Mouse (Mus musculus) midbrain, embryonic 15.5 days (tissue): ENCODE measurements at regions not wholly inside any gene's neighbourhood (a gene's known extent, or its start where the extent isn't known, plus 50 kb on each side); places are given as distances from the start of the nearest gene placed in this dataset.

Experiments used
- ATAC-seq: fragments of 200-750 bp; cut with Nextera tagmentation; replicated peaks from 2 replicates; pipeline ENCODE4 v1.8.0; 2017; ENCODE audit warnings: moderate TSS enrichment
- H3K27ac ChIP-seq: fragments of 300-500 bp; sonication (generic); 2 replicates; pipeline ENCODE4 v1.5.1; 2015; ENCODE audit warnings: mild to moderate bottlenecking, inconsistent platforms
- H3K27me3 ChIP-seq: fragments of 300-500 bp; sonication (generic); replicated peaks from 2 replicates; pipeline ENCODE4 v1.6.1; 2015; ENCODE audit warnings: inconsistent platforms
- H3K36me3 ChIP-seq: fragments of 300-500 bp; sonication (generic); replicated peaks from 2 replicates; pipeline ENCODE4 v1.6.1; 2015; ENCODE audit warnings: inconsistent platforms
- H3K4me1 ChIP-seq: fragments of 300-500 bp; sonication (generic); 2 replicates; pipeline ENCODE4 v1.6.1; 2015; ENCODE audit warnings: inconsistent platforms
- H3K4me2 ChIP-seq: fragments of 300-500 bp; sonication (generic); 2 replicates; pipeline ENCODE4 v1.6.1; 2015; ENCODE audit warnings: inconsistent platforms, mild to moderate bottlenecking, moderate library complexity
- H3K4me3 ChIP-seq: fragments of 300-500 bp; sonication (generic); 2 replicates; pipeline ENCODE4 v1.5.1; 2015; ENCODE audit warnings: mild to moderate bottlenecking, inconsistent platforms
- H3K9ac ChIP-seq: fragments of 300-500 bp; sonication (generic); 2 replicates; pipeline ENCODE4 v1.6.1; 2015; ENCODE audit warnings: mild to moderate bottlenecking, inconsistent platforms
- H3K9me3 ChIP-seq: fragments of 300-500 bp; sonication (generic); 2 replicates; pipeline ENCODE4 v1.6.1; 2016; ENCODE audit warnings: inconsistent platforms
- WGBS: fragments of 180-500 bp; shearing (Covaris S2); methylation state at CpG from one replicate; pipeline ENCODE4 v1.1.7; 2015; ENCODE audit warnings: mixed read lengths; 5-methylcytosine and 5-hydroxymethylcytosine counted together

DNA sequence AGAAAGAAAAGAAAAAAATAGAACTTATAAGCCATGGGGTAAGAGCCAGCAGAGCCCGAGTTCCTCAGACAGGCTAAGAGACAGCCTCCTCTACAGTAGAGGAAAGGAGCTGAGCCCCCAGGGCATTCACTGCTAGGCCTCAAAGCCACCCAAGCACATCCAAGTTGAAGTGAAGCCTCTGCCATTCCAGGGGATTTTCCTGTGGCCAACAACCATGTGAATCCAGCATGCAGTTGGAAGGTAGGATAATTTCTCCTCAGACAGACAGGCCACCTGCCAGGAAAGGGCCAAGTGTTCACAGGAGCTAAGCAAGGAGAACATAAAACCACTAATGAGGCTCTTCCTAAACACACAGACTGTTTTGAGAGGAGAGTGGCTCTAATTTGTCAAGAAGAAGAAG lies 199.6 kb upstream of the Cdyl start:
- Histone ChIP-seq H3K4me2 (no peak overlapping the region), H3K9me3 (no peaks in the 10 kb centered on the region), H3K9ac (no peak overlapping the region), H3K4me3 (no peak overlapping the region), H3K36me3 (no peaks in the 10 kb centered on the region), H3K4me1 (no peaks in the 10 kb centered on the region), H3K27ac (no peak overlapping the region), H3K27me3 (no peaks in the 10 kb centered on the region)
- WGBS = 81% methylated on average over 1 of the region's 1 CpGs
- no peak for ATAC-seq

- Histone ChIP-seq H3K4me1 (no peaks in the 10 kb centered on the region), H3K27me3 (no peaks in the 10 kb centered on the region), H3K4me2 (no peak overlapping the region), H3K9ac (no peak overlapping the region), H3K27ac (no peak overlapping the region), H3K9me3 (no peaks in the 10 kb centered on the region), H3K36me3 (no peaks in the 10 kb centered on the region), H3K4me3 (no peak overlapping the region)
- no peak for ATAC-seq
- 94% methylated on average over 1 of the region's 1 CpGs for WGBS
These were observed 196.4 kb upstream of the Cdyl start for GRCm38 (mm10) chr13:35463231-35463630.

DNA sequence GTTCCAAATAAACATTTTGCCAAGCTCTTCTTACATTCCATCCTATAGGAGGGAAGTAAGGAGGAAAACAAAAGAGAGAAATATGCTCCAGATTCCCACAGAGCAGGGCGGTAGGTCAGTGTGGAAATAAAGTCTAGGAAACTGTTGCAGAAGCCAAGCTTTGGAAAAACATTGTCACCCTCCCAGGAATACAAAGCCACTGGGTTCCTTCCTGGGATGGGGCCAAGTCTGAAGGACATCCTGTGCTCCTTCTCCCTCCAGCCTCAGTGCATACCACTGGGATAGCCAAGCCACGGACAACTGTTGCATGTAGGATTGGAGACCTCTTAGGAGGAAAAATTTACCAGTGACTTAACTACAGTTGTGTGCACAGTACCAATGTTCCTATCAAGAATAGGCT lies 195.8 kb upstream of the Cdyl start:
- ATAC-seq = no peak
- Histone ChIP-seq H3K27me3 (no peaks in the 10 kb centered on the region), H3K9ac (no peak overlapping the region), H3K4me2 (no peak overlapping the region), H3K9me3 (no peaks in the 10 kb centered on the region), H3K4me3 (no peak overlapping the region), H3K4me1 (no peaks in the 10 kb centered on the region), H3K36me3 (no peaks in the 10 kb centered on the region), H3K27ac (no peak overlapping the region)
- WGBS = 80% methylated on average over 2 of the region's 2 CpGs

DNA sequence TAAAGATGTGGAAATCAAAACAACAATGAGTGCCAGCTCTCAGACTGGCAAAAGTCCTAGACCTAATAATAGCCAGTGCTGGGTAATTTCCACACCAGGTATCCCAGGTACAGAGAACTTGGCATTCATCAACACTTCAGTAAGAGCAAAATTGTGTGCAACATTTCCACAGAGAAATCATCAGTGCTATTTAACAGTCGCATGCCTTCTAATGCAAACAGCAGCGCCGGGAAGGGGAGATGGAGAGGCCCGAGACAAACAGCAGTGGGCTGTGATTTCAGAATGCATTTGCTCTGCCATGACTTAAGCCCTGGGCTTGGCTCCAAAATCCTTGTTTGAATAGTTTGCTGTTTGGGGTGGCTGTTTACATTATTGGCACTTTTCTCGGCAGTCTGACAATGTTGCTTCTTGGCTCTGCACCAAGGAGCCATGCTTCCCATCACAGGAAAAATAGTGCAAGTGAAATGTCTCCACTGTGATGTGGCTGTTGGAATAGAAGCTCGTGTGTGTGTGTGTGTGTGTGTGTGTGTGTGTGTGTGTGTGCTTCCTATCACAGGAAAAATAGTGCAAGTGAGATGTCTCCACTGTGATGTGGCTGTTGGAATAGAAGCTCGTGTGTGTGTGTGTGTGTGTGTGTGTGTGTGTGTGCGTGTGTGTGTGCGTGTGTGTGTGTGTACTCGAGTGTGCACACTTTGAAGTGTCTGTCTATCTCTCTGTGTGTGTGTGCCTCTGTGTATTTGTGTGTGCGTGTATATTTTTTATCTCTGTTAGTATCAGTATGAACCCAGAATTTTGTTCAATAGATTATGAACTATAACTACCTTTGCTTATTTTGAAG lies 190.1 kb upstream of the Cdyl start:
- Histone ChIP-seq H3K4me1 (no peaks in the 10 kb centered on the region), H3K27me3 (no peaks in the 10 kb centered on the region), H3K9me3 (no peaks in the 10 kb centered on the region), H3K27ac (no peak overlapping the region), H3K4me3 (no peak overlapping the region), H3K36me3 (no peaks in the 10 kb centered on the region), H3K9ac (no peak overlapping the region), H3K4me2 (no peak overlapping the region)
- peak; percentile 83 for ATAC-seq
- 63% methylated on average over 11 of the region's 11 CpGs for WGBS

- WGBS = 85% methylated on average over 2 of the region's 2 CpGs
- H3K9ac ChIP-seq = no peak overlapping the region
These were observed 181.4 kb upstream of the Cdyl start for GRCm38 (mm10) chr13:35478226-35478625.

DNA sequence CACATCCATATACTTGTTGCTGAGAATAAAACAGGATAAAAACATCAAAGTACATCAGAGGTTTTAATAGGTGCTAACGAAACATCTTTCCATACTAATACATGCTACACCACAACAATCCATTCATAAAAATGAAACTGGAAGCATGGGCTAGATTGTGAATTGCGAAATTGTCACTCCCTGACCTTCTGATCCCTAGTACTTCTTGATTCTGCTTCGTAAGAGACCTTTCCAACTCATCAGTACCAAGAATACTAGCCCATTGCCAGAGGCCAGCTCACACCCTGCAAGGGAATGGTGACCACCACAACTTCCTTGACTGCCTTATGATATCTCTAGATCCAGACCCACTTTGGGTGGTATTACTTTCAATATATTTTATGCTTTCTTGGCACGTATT lies 177.3 kb upstream of the Cdyl start:
- Histone ChIP-seq H3K27me3 (no peaks in the 10 kb centered on the region), H3K9me3 (no peaks in the 10 kb centered on the region), H3K27ac (no peak overlapping the region), H3K4me2 (no peak overlapping the region), H3K9ac (no peak overlapping the region), H3K36me3 (no peaks in the 10 kb centered on the region), H3K4me3 (no peak overlapping the region), H3K4me1 (no peaks in the 10 kb centered on the region)
- 88% methylated on average over 4 of the region's 4 CpGs for WGBS
- no peak for ATAC-seq

More at GRCm38 (mm10) chr13:35478226-35478625, 181.4 kb upstream of the Cdyl start:
- Histone ChIP-seq H3K4me1 (no peaks in the 10 kb centered on the region), H3K27ac (no peak overlapping the region), H3K36me3 (no peaks in the 10 kb centered on the region), H3K4me2 (no peak overlapping the region), H3K4me3 (no peak overlapping the region), H3K9me3 (no peaks in the 10 kb centered on the region), H3K27me3 (no peaks in the 10 kb centered on the region)
- ATAC-seq = no peak

- no peaks in the 10 kb centered on the region for H3K27me3 ChIP-seq
- H3K9ac ChIP-seq = no peak overlapping the region
- no peak overlapping the region for H3K4me2 ChIP-seq
- no peak overlapping the region for H3K4me3 ChIP-seq
- H3K36me3 ChIP-seq = no peaks in the 10 kb centered on the region
- no peaks in the 10 kb centered on the region for H3K4me1 ChIP-seq
- no peak overlapping the region for H3K27ac ChIP-seq
- H3K9me3 ChIP-seq = no peaks in the 10 kb centered on the region
- 66% methylated on average over 4 of the region's 4 CpGs for WGBS
- no peak for ATAC-seq
These were observed 173.5 kb upstream of the Cdyl start for GRCm38 (mm10) chr13:35486125-35486524.

DNA sequence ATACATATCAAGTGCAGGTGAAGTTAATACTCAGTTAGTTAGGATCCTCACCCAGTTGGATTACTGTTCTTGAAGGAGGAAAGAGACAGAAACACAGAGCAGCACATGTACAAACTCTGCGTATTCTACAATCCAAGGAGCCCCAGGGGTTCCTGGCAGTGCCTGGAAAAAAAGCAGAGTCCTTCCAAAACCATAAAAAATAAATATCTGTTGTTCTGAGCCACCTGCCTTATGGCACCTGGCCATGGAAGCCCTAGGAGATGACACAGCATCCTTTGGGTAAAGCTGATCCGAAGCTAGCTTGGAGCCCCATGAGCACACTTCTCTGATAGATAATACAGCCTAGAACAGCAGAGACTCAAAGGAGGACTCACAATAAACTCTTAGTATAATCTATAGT lies 159.9 kb upstream of the Cdyl start:
- Histone ChIP-seq H3K27me3 (no peaks in the 10 kb centered on the region), H3K9me3 (no peaks in the 10 kb centered on the region), H3K4me1 (no peaks in the 10 kb centered on the region), H3K9ac (no peak overlapping the region), H3K27ac (no peak overlapping the region), H3K4me3 (no peak overlapping the region), H3K36me3 (no peaks in the 10 kb centered on the region), H3K4me2 (no peak overlapping the region)
- no peak for ATAC-seq
- 81% methylated on average over 2 of the region's 2 CpGs for WGBS

GRCm38 (mm10) chr13:35500891-35501290 lies 158.7 kb upstream of the Cdyl start:
- H3K36me3 ChIP-seq = no peaks in the 10 kb centered on the region
- no peaks in the 10 kb centered on the region for H3K4me1 ChIP-seq
- no peaks in the 10 kb centered on the region for H3K9me3 ChIP-seq
- no peak for ATAC-seq
- H3K27me3 ChIP-seq = no peaks in the 10 kb centered on the region
- no peak overlapping the region for H3K4me3 ChIP-seq
- no peak overlapping the region for H3K9ac ChIP-seq
- 62% methylated on average over 5 of the region's 5 CpGs for WGBS
- H3K4me2 ChIP-seq = no peak overlapping the region
- H3K27ac ChIP-seq = no peak overlapping the region

DNA sequence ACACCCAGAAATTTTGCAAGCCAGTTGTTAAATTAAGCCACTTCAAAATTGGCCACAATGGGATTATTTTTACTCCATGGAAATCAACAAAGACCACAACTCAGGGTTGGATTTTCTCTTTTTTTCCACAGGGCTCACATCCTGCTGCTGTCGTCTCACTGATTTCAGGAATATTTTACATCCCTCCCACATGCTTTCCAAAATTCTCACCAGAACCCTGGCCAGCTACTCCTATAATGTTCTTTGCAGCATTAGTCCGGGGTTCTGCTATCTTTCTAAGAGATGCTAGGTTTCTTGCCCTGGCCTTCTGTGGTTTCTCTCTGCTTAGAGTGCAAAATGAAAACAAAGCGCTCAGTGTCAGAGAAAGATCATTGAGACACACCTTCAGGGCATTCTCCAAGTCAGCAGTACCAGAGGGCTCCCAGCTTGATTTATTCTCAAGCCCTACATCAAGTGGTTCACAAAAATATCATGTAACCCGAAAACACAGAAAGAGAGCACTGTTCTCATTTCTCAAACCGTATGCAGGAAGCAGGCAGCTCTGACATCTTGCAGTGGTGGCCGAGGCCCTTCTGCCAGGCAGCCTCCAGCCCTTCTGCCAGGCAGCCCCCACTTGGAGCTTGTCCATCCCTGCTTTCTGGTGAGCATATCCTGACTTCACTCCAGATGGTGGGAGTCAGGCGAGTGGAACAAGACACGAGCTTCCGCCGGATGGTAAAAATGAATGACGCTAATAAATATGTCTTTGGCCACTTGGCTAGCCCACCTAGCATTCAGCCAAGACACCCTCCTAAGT lies 158.1 kb upstream of the Cdyl start:
- ATAC-seq = peak; percentile 67
- no peak overlapping the region for H3K4me2 ChIP-seq
- 76% methylated on average over 11 of the region's 11 CpGs for whole genome bisulfite sequencing
- no peaks in the 10 kb centered on the region for H3K9me3 ChIP-seq
- no peak overlapping the region for H3K9ac ChIP-seq
- no peak overlapping the region for H3K27ac ChIP-seq
- H3K27me3 ChIP-seq = no peaks in the 10 kb centered on the region
- H3K36me3 ChIP-seq = no peaks in the 10 kb centered on the region
- H3K4me1 ChIP-seq = no peaks in the 10 kb centered on the region
- H3K4me3 ChIP-seq = no peak overlapping the region

DNA sequence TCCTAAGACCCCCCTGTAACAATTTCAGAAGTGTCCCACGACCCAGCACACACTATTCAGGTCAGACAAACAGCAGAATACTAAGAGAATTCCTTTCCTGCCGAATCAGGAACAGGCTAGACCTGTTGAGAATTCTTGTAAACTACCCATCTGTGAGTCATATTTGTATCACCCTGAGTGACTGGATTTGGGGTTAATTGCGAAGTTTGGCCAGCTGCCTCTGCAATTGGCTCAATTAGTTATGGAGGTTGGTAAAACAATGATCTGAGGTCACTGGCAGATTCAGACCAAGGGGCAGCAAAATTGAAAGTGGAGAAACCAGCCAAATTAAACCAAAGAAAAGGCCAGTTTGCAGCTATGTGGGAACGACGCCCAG lies 157.5 kb upstream of the Cdyl start:
- no peak overlapping the region for H3K4me3 ChIP-seq
- WGBS = 68% methylated on average over 5 of the region's 5 CpGs
- H3K9ac ChIP-seq = no peak overlapping the region
- no peaks in the 10 kb centered on the region for H3K36me3 ChIP-seq
- H3K9me3 ChIP-seq = no peaks in the 10 kb centered on the region
- no peaks in the 10 kb centered on the region for H3K4me1 ChIP-seq
- no peaks in the 10 kb centered on the region for H3K27me3 ChIP-seq
- no peak overlapping the region for H3K4me2 ChIP-seq
- ATAC-seq = peak; percentile 32; the same call in 1 of the 2 replicates
- H3K27ac ChIP-seq = no peak overlapping the region

DNA sequence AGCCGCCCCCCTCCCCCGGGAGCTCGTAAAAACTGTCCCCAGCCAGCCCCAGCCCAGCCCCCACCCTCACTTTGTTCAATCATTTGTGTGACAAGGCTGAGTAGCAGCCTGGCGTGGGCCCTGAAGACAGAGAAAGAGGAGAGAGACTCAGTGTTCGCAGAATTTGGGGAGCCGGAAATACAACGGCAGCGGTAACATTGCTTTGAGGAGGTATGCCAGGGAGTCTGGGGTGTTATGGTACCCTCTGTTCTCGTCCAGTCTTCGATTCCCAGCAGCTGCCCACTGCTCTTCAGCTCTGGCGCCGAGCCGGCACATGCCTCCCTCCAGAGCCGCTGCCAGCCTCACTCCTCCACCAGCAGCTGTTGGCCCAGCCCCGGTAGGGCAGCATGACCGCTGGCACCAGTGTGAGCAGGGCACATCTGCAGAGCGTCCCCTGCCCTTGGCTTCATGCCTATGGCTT lies 156.2 kb upstream of the Cdyl start:
- no peak overlapping the region for H3K4me2 ChIP-seq
- no peaks in the 10 kb centered on the region for H3K27me3 ChIP-seq
- WGBS = 68% methylated on average over 17 of the region's 17 CpGs
- H3K27ac ChIP-seq = no peak overlapping the region
- no peaks in the 10 kb centered on the region for H3K9me3 ChIP-seq
- H3K4me1 ChIP-seq = no peaks in the 10 kb centered on the region
- H3K4me3 ChIP-seq = no peak overlapping the region
- H3K9ac ChIP-seq = no peak overlapping the region
- H3K36me3 ChIP-seq = no peaks in the 10 kb centered on the region
- peak; percentile 69 for ATAC-seq

DNA sequence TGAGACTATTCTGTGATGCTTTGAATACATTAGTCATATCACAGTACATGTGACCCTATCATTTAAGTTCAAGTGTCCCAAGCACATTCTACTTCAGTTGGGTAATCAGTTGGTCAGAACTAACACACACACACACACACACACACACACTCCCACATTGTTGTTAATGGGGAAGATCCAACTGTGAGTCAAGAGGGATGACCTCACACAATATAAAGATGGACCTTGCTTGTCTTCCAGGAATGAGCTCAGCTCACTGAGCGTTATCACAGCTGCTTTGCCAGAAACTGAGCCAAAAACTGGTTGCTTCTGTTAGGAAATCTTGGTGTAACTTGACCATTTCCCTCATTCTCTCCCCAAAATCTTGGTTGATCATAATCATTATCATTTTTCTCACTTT lies 152.4 kb upstream of the Cdyl start:
- Histone ChIP-seq H3K27me3 (no peaks in the 10 kb centered on the region), H3K27ac (no peak overlapping the region), H3K4me1 (no peaks in the 10 kb centered on the region), H3K4me2 (no peak overlapping the region), H3K9me3 (no peaks in the 10 kb centered on the region), H3K4me3 (no peak overlapping the region), H3K9ac (no peak overlapping the region), H3K36me3 (no peaks in the 10 kb centered on the region)
- 85% methylated on average over 1 of the region's 1 CpGs for WGBS
- no peak for ATAC-seq
